Mouse (Mus musculus) erythroblast, embryonic 14.5 days (primary cell): Measurements from ENCODE around the gene Clstn2. TPM values are rescaled to one million over a fixed set of nuclear protein-coding genes. Genes with fewer than 3 reads are reported as not detected.

Experiments used
- H3K27me3 ChIP-seq: 2 replicates; pipeline ENCODE4 v1.6.1; 2012; ENCODE audit warnings: inconsistent platforms; ENCODE audit not compliant: control insufficient read depth
- H3K36me3 ChIP-seq: 2 replicates; pipeline ENCODE4 v1.6.1; 2012; ENCODE audit warnings: mild to moderate bottlenecking, inconsistent platforms; ENCODE audit not compliant: control insufficient read depth
- H3K4me1 ChIP-seq: 2 replicates; pipeline ENCODE4 v1.6.1; 2012; ENCODE audit warnings: inconsistent platforms; ENCODE audit not compliant: control insufficient read depth
- H3K4me3 ChIP-seq: replicated peaks from 2 replicates; pipeline ENCODE3; 2012; ENCODE audit warnings: moderate library complexity, mild to moderate bottlenecking, inconsistent platforms
- H3K9me3 ChIP-seq: 2 replicates; pipeline ENCODE4 v1.6.1; 2012; ENCODE audit warnings: low read length, inconsistent platforms, mixed read lengths; ENCODE audit not compliant: control insufficient read depth
- GATA1 ChIP-seq: IDR thresholded peaks from 2 replicates; pipeline ENCODE4 v1.6.1; 2012; ENCODE audit warnings: low read length, inconsistent platforms, mixed read lengths
- TAL1 ChIP-seq: IDR thresholded peaks from 3 replicates; pipeline ENCODE4 v1.6.1; 2012; ENCODE audit warnings: low read length, inconsistent platforms, mixed read lengths
- polyA plus RNA-seq: library from polyadenylated mRNA; stranded (reverse); fragments of >175 nt; gene quantifications from 2 replicates; pipeline ENCODE4 v1.2.3, GENCODE M21; 2012

The Clstn2 gene
- polyA plus RNA-seq, 1 experiment, result not detected

GRCm38 (mm10) chr9:97642396-97642795 is 390.6 kb downstream of the Clstn2 start:
- H3K27me3 ChIP-seq, result no peaks in the 10 kb centered on the region
- no peak for TF ChIP-seq TAL1
- TF ChIP-seq GATA1, result no peak
- no peaks in the 10 kb centered on the region for H3K36me3 ChIP-seq
- H3K4me3 ChIP-seq, result no peak overlapping the region
- peaks cover 24% of the 10 kb centered on the region for H3K9me3 ChIP-seq
- no peaks in the 10 kb centered on the region for H3K4me1 ChIP-seq

- TF ChIP-seq GATA1 (no peak), TAL1 (no peak)
- peaks cover 19% of the 10 kb centered on the region for H3K9me3 ChIP-seq
Observed at GRCm38 (mm10) chr9:97639967-97640549, 392.9 kb downstream of the Clstn2 start.

GRCm38 (mm10) chr9:97638683-97639354 is 394.2 kb downstream of the Clstn2 start:
- Histone ChIP-seq H3K36me3 (no peaks in the 10 kb centered on the region), H3K27me3 (no peaks in the 10 kb centered on the region), H3K4me3 (no peak overlapping the region), H3K4me1 (no peaks in the 10 kb centered on the region), H3K9me3 (peaks cover 18% of the 10 kb centered on the region)
- TF ChIP-seq GATA1 (no peak), TAL1 (no peak)

More at GRCm38 (mm10) chr9:97639967-97640549, 392.9 kb downstream of the Clstn2 start:
- Histone ChIP-seq H3K27me3 (no peaks in the 10 kb centered on the region), H3K4me1 (no peaks in the 10 kb centered on the region), H3K4me3 (no peak overlapping the region), H3K36me3 (no peaks in the 10 kb centered on the region)

GRCm38 (mm10) chr9:97635351-97635750 is 397.6 kb downstream of the Clstn2 start:
- Histone ChIP-seq H3K9me3 (peaks cover 12% of the 10 kb centered on the region; the same call in 1 of the 2 replicates), H3K4me3 (no peak overlapping the region), H3K4me1 (no peaks in the 10 kb centered on the region), H3K27me3 (no peaks in the 10 kb centered on the region), H3K36me3 (no peaks in the 10 kb centered on the region)
- TF ChIP-seq GATA1 (no peak), TAL1 (no peak)

- H3K4me3 ChIP-seq, result no peak overlapping the region
- no peaks in the 10 kb centered on the region for H3K4me1 ChIP-seq
- no peak for TF ChIP-seq GATA1
- no peak for TF ChIP-seq TAL1
- no peaks in the 10 kb centered on the region for H3K36me3 ChIP-seq
- no peaks in the 10 kb centered on the region for H3K27me3 ChIP-seq
- peaks cover 17% of the 10 kb centered on the region; the same call in 1 of the 2 replicates for H3K9me3 ChIP-seq
Observed at GRCm38 (mm10) chr9:97634831-97635230, 398.1 kb downstream of the Clstn2 start.

- peaks cover 13% of the 10 kb centered on the region for H3K9me3 ChIP-seq
- TF ChIP-seq TAL1 (no peak), GATA1 (no peak)
- no peaks in the 10 kb centered on the region for H3K4me1 ChIP-seq
- H3K27me3 ChIP-seq, result no peaks in the 10 kb centered on the region
- no peaks in the 10 kb centered on the region for H3K36me3 ChIP-seq
- H3K4me3 ChIP-seq, result no peak overlapping the region
Observed at GRCm38 (mm10) chr9:97629180-97629579, 403.8 kb downstream of the Clstn2 start.

GRCm38 (mm10) chr9:97628361-97628908 is 404.5 kb downstream of the Clstn2 start:
- peaks cover 11% of the 10 kb centered on the region for H3K9me3 ChIP-seq

GRCm38 (mm10) chr9:97627916-97628315 is 405.1 kb downstream of the Clstn2 start:
- Histone ChIP-seq H3K27me3 (no peaks in the 10 kb centered on the region), H3K36me3 (no peaks in the 10 kb centered on the region)
- TF ChIP-seq TAL1 (no peak), GATA1 (no peak)

More at GRCm38 (mm10) chr9:97628361-97628908, 404.5 kb downstream of the Clstn2 start:
- H3K27me3 ChIP-seq, result no peaks in the 10 kb centered on the region
- no peaks in the 10 kb centered on the region for H3K4me1 ChIP-seq
- TF ChIP-seq TAL1 (no peak), GATA1 (no peak)
- no peaks in the 10 kb centered on the region for H3K36me3 ChIP-seq
- H3K4me3 ChIP-seq, result no peak overlapping the region

GRCm38 (mm10) chr9:97610566-97610965 is 422.4 kb downstream of the Clstn2 start:
- H3K9me3 ChIP-seq, result no peaks in the 10 kb centered on the region; the same call in 1 of the 2 replicates
- no peak for TF ChIP-seq GATA1
- TF ChIP-seq TAL1, result no peak
- no peaks in the 10 kb centered on the region for H3K27me3 ChIP-seq
- H3K4me3 ChIP-seq, result no peak overlapping the region
- H3K36me3 ChIP-seq, result no peaks in the 10 kb centered on the region
- no peaks in the 10 kb centered on the region for H3K4me1 ChIP-seq

More at GRCm38 (mm10) chr9:97627916-97628315, 405.1 kb downstream of the Clstn2 start:
- Histone ChIP-seq H3K4me1 (no peaks in the 10 kb centered on the region), H3K9me3 (peaks cover 15% of the 10 kb centered on the region), H3K4me3 (no peak overlapping the region)
